Mouse (Mus musculus): ENCODE measurements around the gene Large1. TPM values are rescaled to one million over a fixed set of nuclear protein-coding genes. Genes with fewer than 3 reads are reported as not detected.
"Not testable (repeated sequence)": the region's sequence is repeated elsewhere in the genome, so short reads cannot be mapped to it uniquely, and the experiment has no call there.

Large1 gene
- polyA plus RNA-seq, 1 experiment from 2014 or later: 4.2 TPM

DNA sequence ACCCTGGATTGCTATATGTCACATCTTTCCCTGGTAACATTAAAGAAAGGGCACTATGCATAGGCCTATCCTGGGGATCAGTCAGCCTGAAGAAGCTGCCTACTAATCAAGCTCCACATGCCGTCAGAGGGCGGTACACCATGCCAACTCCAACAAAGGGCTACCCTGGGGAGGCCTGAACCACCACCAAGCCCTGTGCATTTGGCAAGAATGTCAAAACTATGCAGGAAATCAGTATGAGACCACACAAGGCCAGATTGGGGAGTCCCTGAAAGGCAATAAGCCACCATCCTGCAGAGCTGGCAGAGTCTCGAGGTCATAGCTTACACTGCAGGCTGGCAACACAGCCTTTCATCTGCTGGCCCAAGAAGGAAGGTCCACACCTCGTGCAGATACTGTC is 28.7 kb downstream of the Large1 start:
- no peaks in the 10 kb centered on the region for H3K4me1 ChIP-seq (replicated peaks; ENCODE audit: insufficient read depth, low read length)
- no peak overlapping the region for H3K9ac ChIP-seq (ENCODE audit: low read depth, low read length)
- H3K4me2 ChIP-seq (ENCODE audit: low read length): no peak overlapping the region
- no peak overlapping the region for H3K4me3 ChIP-seq (replicated peaks; ENCODE audit: low read depth, low read length)
- no peaks in the 10 kb centered on the region for H3K9me3 ChIP-seq (replicated peaks; ENCODE audit: low read length)
- H3K27me3 ChIP-seq (ENCODE audit: insufficient read depth, low read length): no peaks in the 10 kb centered on the region
- H3K36me3 ChIP-seq (ENCODE audit: insufficient read depth, low read length): no peaks in the 10 kb centered on the region
- no peak for TF ChIP-seq CTCF (IDR thresholded peaks at IDR 0.05; ENCODE audit: low read depth)
- H3K27ac ChIP-seq: no peak overlapping the region
- DNase-seq (ENCODE audit: low spot score) (no peak), ATAC-seq (replicated peaks; ENCODE audit: low FRiP score, low read depth) (no peak)
- 69% methylated on average over 4 of the region's 4 CpGs for WGBS

DNA sequence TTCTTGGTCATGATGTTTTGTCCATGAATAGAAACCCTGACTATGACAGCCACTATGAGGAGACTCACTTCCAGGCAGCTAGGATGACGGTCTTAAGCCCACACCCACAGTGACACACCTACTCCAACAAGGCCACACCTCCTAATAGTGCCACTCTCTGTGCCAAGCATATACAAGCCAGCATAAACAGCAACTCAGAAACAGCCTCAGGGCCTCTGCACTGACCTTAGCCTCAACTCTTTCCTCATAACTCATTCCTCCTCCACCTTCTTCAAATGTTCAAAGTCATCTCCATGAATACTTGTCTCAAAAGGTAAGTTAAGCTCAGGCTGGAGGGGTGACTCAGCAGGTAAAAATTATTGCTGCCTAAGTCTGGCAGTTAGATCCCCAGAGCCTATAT is 29.7 kb downstream of the Large1 start:
- 77% methylated on average over 1 of the region's 1 CpGs for WGBS
- H3K9ac ChIP-seq (ENCODE audit: low read depth, low read length): no peak overlapping the region
- no peak overlapping the region for H3K27ac ChIP-seq
- no peaks in the 10 kb centered on the region for H3K4me1 ChIP-seq (replicated peaks; ENCODE audit: insufficient read depth, low read length)
- no peak for DNase-seq (ENCODE audit: low spot score)
- no peak for TF ChIP-seq CTCF (IDR thresholded peaks at IDR 0.05; ENCODE audit: low read depth)
- no peak for ATAC-seq (replicated peaks; ENCODE audit: low FRiP score, low read depth)
- H3K4me3 ChIP-seq (replicated peaks; ENCODE audit: low read depth, low read length): no peak overlapping the region
- no peaks in the 10 kb centered on the region for H3K27me3 ChIP-seq (ENCODE audit: insufficient read depth, low read length)
- no peaks in the 10 kb centered on the region for H3K9me3 ChIP-seq (replicated peaks; ENCODE audit: low read length)
- H3K4me2 ChIP-seq (ENCODE audit: low read length): no peak overlapping the region
- H3K36me3 ChIP-seq (ENCODE audit: insufficient read depth, low read length): no peaks in the 10 kb centered on the region

GRCm38 (mm10) chr8:73319500-73319899 is 33.8 kb downstream of the Large1 start:
- not testable (repeated sequence) for H3K27me3 ChIP-seq (ENCODE audit: insufficient read depth, low read length); H3K4me2 ChIP-seq (ENCODE audit: low read length); DNase-seq (ENCODE audit: low spot score); H3K9me3 ChIP-seq (replicated peaks; ENCODE audit: low read length); H3K4me1 ChIP-seq (replicated peaks; ENCODE audit: insufficient read depth, low read length); H3K9ac ChIP-seq (ENCODE audit: low read depth, low read length); H3K4me3 ChIP-seq (replicated peaks; ENCODE audit: low read depth, low read length); H3K36me3 ChIP-seq (ENCODE audit: insufficient read depth, low read length); H3K27ac ChIP-seq
- WGBS: 100% methylated on average over 1 of the region's 3 CpGs
- peak; percentile 95 for ATAC-seq (replicated peaks; ENCODE audit: low FRiP score, low read depth)

DNA sequence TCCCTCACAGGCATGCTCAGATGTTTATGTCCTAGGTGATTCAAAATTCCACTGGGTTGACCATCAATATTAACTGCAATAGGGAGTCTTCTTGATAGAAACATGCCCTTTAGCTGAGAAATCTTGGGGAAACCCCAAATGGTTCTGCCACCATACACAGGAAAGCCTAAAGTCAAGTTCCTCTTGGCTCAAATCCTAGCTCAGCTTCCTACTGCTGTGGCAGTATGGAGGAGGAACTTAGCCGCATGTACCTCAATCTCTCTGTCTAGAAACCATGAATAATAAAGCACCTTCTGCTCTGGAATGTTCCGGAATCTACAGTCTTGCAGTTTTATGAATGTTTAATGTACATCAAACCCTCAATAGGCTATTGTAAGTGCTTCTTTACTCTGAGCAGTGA is 39.4 kb downstream of the Large1 start:
- H3K4me2 ChIP-seq (ENCODE audit: low read length): no peak overlapping the region
- TF ChIP-seq CTCF (IDR thresholded peaks at IDR 0.05; ENCODE audit: low read depth): no peak
- DNase-seq (ENCODE audit: low spot score) (no peak), ATAC-seq (replicated peaks; ENCODE audit: low FRiP score, low read depth) (no peak)
- peaks cover 12% of the 10 kb centered on the region; the same call in 1 of the 2 replicates for H3K4me1 ChIP-seq (replicated peaks; ENCODE audit: insufficient read depth, low read length)
- H3K27ac ChIP-seq: no peak overlapping the region
- no peak overlapping the region for H3K4me3 ChIP-seq (replicated peaks; ENCODE audit: low read depth, low read length)
- H3K27me3 ChIP-seq (ENCODE audit: insufficient read depth, low read length): no peaks in the 10 kb centered on the region
- no peaks in the 10 kb centered on the region for H3K9me3 ChIP-seq (replicated peaks; ENCODE audit: low read length)
- H3K36me3 ChIP-seq (ENCODE audit: insufficient read depth, low read length): no peaks in the 10 kb centered on the region
- 70% methylated on average over 2 of the region's 2 CpGs for WGBS
- no peak overlapping the region for H3K9ac ChIP-seq (ENCODE audit: low read depth, low read length)

GRCm38 (mm10) chr8:73312714-73313607 is 40.4 kb downstream of the Large1 start:
- no peak for TF ChIP-seq CTCF (IDR thresholded peaks at IDR 0.05; ENCODE audit: low read depth)
- H3K27ac ChIP-seq: no peak overlapping the region; the same call in 1 of the 2 replicates
- 33% methylated on average over 8 of the region's 8 CpGs for WGBS
- no peak overlapping the region for H3K4me2 ChIP-seq (ENCODE audit: low read length)
- no peaks in the 10 kb centered on the region for H3K9me3 ChIP-seq (replicated peaks; ENCODE audit: low read length)
- H3K4me3 ChIP-seq (replicated peaks; ENCODE audit: low read depth, low read length): no peak overlapping the region
- no peaks in the 10 kb centered on the region for H3K36me3 ChIP-seq (ENCODE audit: insufficient read depth, low read length)
- DNase-seq (ENCODE audit: low spot score) (peak; percentile 51), ATAC-seq (replicated peaks; ENCODE audit: low FRiP score, low read depth) (peak; percentile 59)
- H3K9ac ChIP-seq (ENCODE audit: low read depth, low read length): no peak overlapping the region
- peaks cover 12% of the 10 kb centered on the region; the same call in 1 of the 2 replicates for H3K4me1 ChIP-seq (replicated peaks; ENCODE audit: insufficient read depth, low read length)
- H3K27me3 ChIP-seq (ENCODE audit: insufficient read depth, low read length): no peaks in the 10 kb centered on the region

DNA sequence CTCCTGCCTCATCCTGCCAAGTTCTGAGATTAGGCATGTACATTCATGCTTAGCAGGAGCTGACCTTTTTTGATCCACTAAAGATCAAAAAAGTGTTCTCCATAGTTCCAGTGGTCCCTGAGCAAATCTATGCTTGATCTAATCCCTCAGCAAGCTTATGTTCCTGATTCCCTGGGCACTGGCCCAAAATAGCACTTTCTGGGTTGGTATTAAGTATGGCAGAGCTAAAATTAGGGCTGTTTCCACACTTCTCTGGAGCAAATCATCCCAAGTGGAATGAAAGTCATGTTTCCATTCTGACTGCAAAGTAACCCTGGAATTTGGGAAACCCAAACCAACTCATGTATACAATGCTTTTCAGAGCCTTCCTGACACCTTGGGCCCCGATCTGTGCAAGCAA is 42.9 kb downstream of the Large1 start:
- Histone ChIP-seq H3K9me3 (replicated peaks; ENCODE audit: low read length) (no peaks in the 10 kb centered on the region), H3K27ac (no peak overlapping the region), H3K36me3 (ENCODE audit: insufficient read depth, low read length) (no peaks in the 10 kb centered on the region), H3K9ac (ENCODE audit: low read depth, low read length) (no peak overlapping the region), H3K27me3 (ENCODE audit: insufficient read depth, low read length) (no peaks in the 10 kb centered on the region), H3K4me1 (replicated peaks; ENCODE audit: insufficient read depth, low read length) (peaks cover 12% of the 10 kb centered on the region; the same call in 1 of the 2 replicates), H3K4me3 (replicated peaks; ENCODE audit: low read depth, low read length) (no peak overlapping the region), H3K4me2 (ENCODE audit: low read length) (no peak overlapping the region)
- WGBS: 97% methylated on average over 1 of the region's 1 CpGs
- ATAC-seq (replicated peaks; ENCODE audit: low FRiP score, low read depth) (no peak), DNase-seq (ENCODE audit: low spot score) (no peak)
- TF ChIP-seq CTCF (IDR thresholded peaks at IDR 0.05; ENCODE audit: low read depth): no peak
